Mouse (Mus musculus): ENCODE data around the gene Rgs9. TPM values are rescaled to one million over a fixed set of nuclear protein-coding genes. Genes with fewer than 3 reads are reported as not detected.
"Not testable (repeated sequence)": the region's sequence is repeated elsewhere in the genome, so short reads cannot be mapped to it uniquely, and the experiment has no call there.

Rgs9 gene
- polyA plus RNA-seq, 1 experiment from 2014 or later, result 3.3 TPM

- Histone ChIP-seq H3K9ac (no peak overlapping the region), H3K36me3 (no peaks in the 10 kb centered on the region), H3K4me3 (peak overlapping the region; percentile 40; the same call in 1 of the 2 replicates), H3K9me3 (replicated peaks) (no peaks in the 10 kb centered on the region), H3K27me3 (peaks cover 19% of the 10 kb centered on the region; the same call in 1 of the 2 replicates), H3K4me2 (replicated peaks) (peak overlapping the region; percentile 70), H3K4me1 (peaks cover 10% of the 10 kb centered on the region), H3K27ac (no peak overlapping the region)
- ATAC-seq (ENCODE audit: low FRiP score), result no peak
- 87% methylated on average over 7 of the region's 7 CpGs for WGBS
Observed at GRCm38 (mm10) chr11:109297031-109297430, 898 bp downstream of the Rgs9 start.

DNA sequence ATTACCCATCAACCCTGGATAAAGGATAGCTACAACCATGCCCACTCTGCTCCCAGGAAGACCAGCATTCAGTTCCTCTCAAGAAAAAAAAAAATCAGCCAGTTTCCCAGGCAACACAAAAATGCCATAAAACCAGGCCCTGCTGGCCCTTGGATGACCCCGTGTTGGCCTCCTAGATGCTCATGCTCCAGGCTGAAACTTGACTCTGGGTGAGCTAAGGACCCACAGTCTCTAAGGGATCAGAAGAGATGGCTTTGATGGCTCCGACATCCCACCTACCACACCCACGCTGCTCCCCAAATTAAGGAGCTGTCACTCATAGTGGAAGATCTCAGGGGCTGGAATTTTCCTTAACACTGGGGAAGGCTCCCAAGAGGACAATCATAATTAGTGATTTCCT, 5.9 kb downstream of the Rgs9 start:
- 59% methylated on average over 3 of the region's 3 CpGs for WGBS
- H3K4me2 ChIP-seq (replicated peaks), result no peak overlapping the region
- ATAC-seq (ENCODE audit: low FRiP score), result no peak
- peaks cover 12% of the 10 kb centered on the region; the same call in 1 of the 2 replicates for H3K27me3 ChIP-seq
- H3K36me3 ChIP-seq, result no peaks in the 10 kb centered on the region
- no peak overlapping the region for H3K27ac ChIP-seq
- no peak overlapping the region for H3K4me3 ChIP-seq
- no peaks in the 10 kb centered on the region for H3K9me3 ChIP-seq (replicated peaks)
- peaks cover 4% of the 10 kb centered on the region; the same call in 1 of the 2 replicates for H3K4me1 ChIP-seq
- H3K9ac ChIP-seq, result no peak overlapping the region

DNA sequence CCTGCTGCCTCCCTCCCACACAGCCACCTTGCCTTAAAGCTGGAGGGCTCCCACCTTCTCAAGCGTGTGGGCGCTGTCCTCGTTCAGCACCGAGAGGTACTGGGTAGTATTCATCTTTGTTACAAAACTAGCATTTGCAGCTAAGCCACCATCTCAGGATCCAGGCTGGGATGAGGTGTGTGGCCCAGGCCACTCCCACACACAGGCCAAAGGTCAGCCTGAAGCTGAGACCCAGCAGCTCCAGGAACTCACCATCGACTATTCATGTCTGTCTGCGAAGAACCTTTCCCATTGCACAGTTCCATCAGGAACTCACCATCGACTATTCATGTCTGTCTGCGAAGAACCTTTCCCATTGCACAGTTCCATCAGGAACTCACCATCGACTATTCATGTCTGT, 8.6 kb downstream of the Rgs9 start:
- ATAC-seq (ENCODE audit: low FRiP score); H3K9ac ChIP-seq; H3K27me3 ChIP-seq; H3K36me3 ChIP-seq; H3K9me3 ChIP-seq (replicated peaks); H3K27ac ChIP-seq; H3K4me1 ChIP-seq; H3K4me2 ChIP-seq (replicated peaks); H3K4me3 ChIP-seq: not testable (repeated sequence)
- WGBS, result 93% methylated on average over 9 of the region's 9 CpGs

- H3K4me3 ChIP-seq, result no peak overlapping the region
- no peak for ATAC-seq (ENCODE audit: low FRiP score)
- no peaks in the 10 kb centered on the region for H3K36me3 ChIP-seq
- no peak overlapping the region for H3K27ac ChIP-seq
- H3K9me3 ChIP-seq (replicated peaks), result no peaks in the 10 kb centered on the region
- no peak overlapping the region for H3K9ac ChIP-seq
- no peaks in the 10 kb centered on the region for H3K27me3 ChIP-seq
- H3K4me1 ChIP-seq, result no peaks in the 10 kb centered on the region
- WGBS, result 90% methylated on average over 1 of the region's 1 CpGs
- H3K4me2 ChIP-seq (replicated peaks), result no peak overlapping the region
Observed at GRCm38 (mm10) chr11:109284811-109285210, 13.1 kb downstream of the Rgs9 start.

DNA sequence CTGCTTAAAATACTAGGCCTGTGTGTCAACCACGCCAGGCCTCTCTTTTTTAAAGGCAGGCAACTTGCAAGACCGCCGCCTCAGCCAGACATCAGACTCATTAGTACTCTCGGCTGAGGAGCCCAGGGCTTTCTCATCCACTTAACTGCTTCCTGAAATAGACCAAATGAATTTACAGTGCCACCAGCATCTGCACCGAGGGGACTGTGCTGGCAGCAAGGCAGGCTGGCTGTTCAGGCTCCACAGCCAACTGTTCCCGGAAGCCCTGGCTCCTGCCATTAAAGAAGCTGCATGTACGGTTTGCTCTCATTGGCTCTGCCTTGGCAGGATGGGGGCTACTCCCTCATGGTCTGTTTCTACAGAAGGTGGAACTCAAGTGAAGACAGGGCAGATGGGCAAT, 19.7 kb downstream of the Rgs9 start:
- Histone ChIP-seq H3K4me3 (no peak overlapping the region), H3K9me3 (replicated peaks) (no peaks in the 10 kb centered on the region), H3K27ac (no peak overlapping the region), H3K27me3 (no peaks in the 10 kb centered on the region), H3K36me3 (no peaks in the 10 kb centered on the region), H3K9ac (no peak overlapping the region), H3K4me2 (replicated peaks) (no peak overlapping the region), H3K4me1 (no peaks in the 10 kb centered on the region)
- no peak for ATAC-seq (ENCODE audit: low FRiP score)
- 79% methylated on average over 7 of the region's 7 CpGs for WGBS

GRCm38 (mm10) chr11:109271399-109271798, 26.5 kb downstream of the Rgs9 start:
- no peak overlapping the region for H3K27ac ChIP-seq
- H3K9me3 ChIP-seq (replicated peaks), result no peaks in the 10 kb centered on the region
- H3K9ac ChIP-seq, result no peak overlapping the region
- H3K4me1 ChIP-seq, result peaks cover 12% of the 10 kb centered on the region
- no peak for ATAC-seq (ENCODE audit: low FRiP score)
- H3K4me3 ChIP-seq, result no peak overlapping the region
- no peaks in the 10 kb centered on the region for H3K27me3 ChIP-seq
- H3K36me3 ChIP-seq, result no peaks in the 10 kb centered on the region
- no peak overlapping the region for H3K4me2 ChIP-seq (replicated peaks)
- 89% methylated on average over 9 of the region's 9 CpGs for WGBS

DNA sequence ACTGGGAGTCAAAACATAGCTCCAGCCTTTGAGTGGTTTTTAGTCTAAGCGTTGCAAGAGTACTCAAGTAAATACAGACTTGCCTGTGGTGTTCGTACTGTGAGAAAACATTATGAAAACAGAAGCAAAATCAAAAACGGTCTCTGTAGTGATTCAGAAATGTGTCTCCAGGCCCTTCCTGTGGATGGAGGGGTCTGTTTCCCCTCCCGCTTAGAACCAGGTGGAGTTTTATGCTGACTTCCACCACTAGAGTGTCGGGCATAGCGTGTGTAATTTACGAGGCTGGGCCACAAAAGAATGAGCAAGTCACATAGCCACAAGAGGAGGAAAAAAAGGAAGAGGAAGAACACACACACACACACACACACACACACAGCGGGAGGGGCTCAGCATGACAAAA, 27.6 kb downstream of the Rgs9 start:
- H3K9ac ChIP-seq, result no peak overlapping the region
- H3K27ac ChIP-seq, result peak overlapping the region; percentile 6; the same call in 1 of the 2 replicates
- H3K4me2 ChIP-seq (replicated peaks), result no peak overlapping the region
- no peak for ATAC-seq (ENCODE audit: low FRiP score)
- H3K27me3 ChIP-seq, result no peaks in the 10 kb centered on the region
- no peaks in the 10 kb centered on the region for H3K9me3 ChIP-seq (replicated peaks)
- no peaks in the 10 kb centered on the region for H3K36me3 ChIP-seq
- no peak overlapping the region for H3K4me3 ChIP-seq
- peaks cover 12% of the 10 kb centered on the region for H3K4me1 ChIP-seq
- 68% methylated on average over 8 of the region's 8 CpGs for WGBS

DNA sequence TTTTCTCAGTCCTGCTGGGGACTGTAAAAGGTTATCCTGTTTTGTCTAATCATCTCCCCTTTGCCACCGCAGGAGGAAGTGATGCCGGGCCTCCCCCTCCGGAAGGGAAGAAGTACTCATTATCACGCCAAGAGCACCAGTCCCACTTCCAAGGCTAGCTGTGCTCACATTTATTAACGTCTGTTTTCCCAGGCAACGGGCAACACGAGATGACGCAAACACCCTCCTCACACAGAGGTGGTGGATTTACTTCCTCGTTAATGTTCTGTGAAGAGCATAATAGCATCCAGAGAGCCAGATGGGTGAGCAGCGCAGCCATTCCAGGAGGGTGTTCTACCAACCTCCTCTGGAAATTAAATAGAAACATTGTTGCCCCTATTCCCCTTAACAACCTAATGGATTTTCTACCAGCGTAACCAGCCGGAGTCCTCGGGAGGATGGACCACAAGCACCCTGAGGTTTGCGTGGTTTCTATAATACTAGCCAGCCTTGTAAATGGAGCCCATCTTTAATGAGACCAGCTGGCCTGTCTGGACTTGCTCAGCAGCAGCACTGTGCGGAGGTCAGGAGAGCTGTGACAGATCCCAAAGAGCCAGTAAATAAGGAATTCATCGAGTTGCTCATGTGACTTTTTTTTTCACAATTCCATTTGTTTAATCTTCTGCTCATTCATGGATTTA, 28.1 kb downstream of the Rgs9 start:
- Histone ChIP-seq H3K9me3 (replicated peaks) (no peaks in the 10 kb centered on the region), H3K36me3 (no peaks in the 10 kb centered on the region), H3K4me2 (replicated peaks) (no peak overlapping the region), H3K4me3 (no peak overlapping the region), H3K4me1 (peaks cover 12% of the 10 kb centered on the region), H3K9ac (no peak overlapping the region), H3K27me3 (no peaks in the 10 kb centered on the region), H3K27ac (peak overlapping the region; percentile 6)
- WGBS, result 74% methylated on average over 16 of the region's 16 CpGs
- peak; percentile 29; the same call in 1 of the 2 replicates for ATAC-seq (ENCODE audit: low FRiP score)

DNA sequence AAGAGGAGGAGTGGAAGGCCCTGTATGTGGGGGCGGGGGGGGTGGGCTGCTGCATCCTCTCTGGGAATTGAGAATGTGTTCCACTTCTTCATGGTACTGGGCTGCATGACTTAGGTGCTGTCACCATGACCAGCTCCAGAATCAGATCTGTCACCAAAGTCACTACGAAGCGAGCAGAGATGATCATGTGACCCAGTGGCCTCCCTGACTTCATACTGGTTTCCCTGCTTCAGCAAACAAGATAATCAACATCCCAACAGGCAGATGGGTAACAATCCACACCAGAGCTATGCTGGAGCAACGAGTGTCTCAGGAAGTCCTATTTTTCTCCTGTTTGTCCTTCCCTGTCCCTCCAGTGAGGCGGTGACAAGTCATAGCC, 28.7 kb downstream of the Rgs9 start:
- no peaks in the 10 kb centered on the region for H3K27me3 ChIP-seq
- H3K27ac ChIP-seq, result peak overlapping the region; percentile 6
- no peak overlapping the region for H3K4me2 ChIP-seq (replicated peaks)
- ATAC-seq (ENCODE audit: low FRiP score), result no peak
- H3K4me3 ChIP-seq, result no peak overlapping the region
- no peak overlapping the region for H3K9ac ChIP-seq
- 81% methylated on average over 5 of the region's 5 CpGs for WGBS
- H3K4me1 ChIP-seq, result peaks cover 12% of the 10 kb centered on the region
- H3K9me3 ChIP-seq (replicated peaks), result no peaks in the 10 kb centered on the region
- H3K36me3 ChIP-seq, result no peaks in the 10 kb centered on the region

DNA sequence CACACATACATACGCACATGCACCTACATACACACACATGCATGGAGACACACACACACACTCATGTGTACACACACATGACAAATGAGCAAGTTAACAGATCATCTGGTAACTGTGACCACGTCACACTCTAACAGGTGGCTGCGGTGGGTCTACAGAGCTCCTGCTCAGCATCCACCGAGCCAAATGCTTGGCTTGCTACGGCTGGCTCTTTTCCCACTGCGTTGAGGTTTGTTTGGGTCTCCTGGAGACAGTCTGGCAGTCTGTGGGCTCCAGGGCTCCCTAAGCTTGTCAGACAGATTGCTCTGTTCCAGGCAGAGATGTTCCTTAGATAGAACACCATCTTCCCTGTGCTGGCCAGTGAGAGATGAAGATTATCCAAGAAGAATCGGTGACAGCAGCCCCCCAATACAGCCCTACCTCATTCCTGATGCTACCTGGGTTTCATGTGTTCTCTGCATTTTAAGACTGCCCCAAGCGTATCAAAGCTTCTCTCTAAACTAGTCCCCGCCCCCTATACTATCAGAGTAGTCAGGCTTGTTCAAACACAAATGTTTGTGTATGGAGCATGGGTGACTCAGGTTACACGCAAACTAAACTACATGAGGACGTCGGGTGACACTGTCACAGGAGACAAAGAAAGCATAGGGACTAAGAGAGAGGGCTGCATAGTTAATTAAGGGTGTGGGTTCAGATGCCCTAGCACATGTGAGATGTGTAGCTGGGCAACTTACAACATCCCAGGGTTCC, 31.6 kb downstream of the Rgs9 start:
- Histone ChIP-seq H3K4me2 (replicated peaks) (no peak overlapping the region), H3K4me1 (peaks cover 12% of the 10 kb centered on the region), H3K9ac (no peak overlapping the region), H3K9me3 (replicated peaks) (no peaks in the 10 kb centered on the region), H3K27me3 (no peaks in the 10 kb centered on the region), H3K36me3 (no peaks in the 10 kb centered on the region), H3K4me3 (no peak overlapping the region), H3K27ac (no peak overlapping the region)
- WGBS, result 84% methylated on average over 12 of the region's 12 CpGs
- ATAC-seq (ENCODE audit: low FRiP score), result no peak

- 67% methylated on average over 11 of the region's 11 CpGs for WGBS
- Histone ChIP-seq H3K36me3 (no peaks in the 10 kb centered on the region), H3K9ac (no peak overlapping the region), H3K27me3 (no peaks in the 10 kb centered on the region), H3K4me2 (replicated peaks) (no peak overlapping the region), H3K4me3 (no peak overlapping the region), H3K27ac (no peak overlapping the region), H3K9me3 (replicated peaks) (no peaks in the 10 kb centered on the region), H3K4me1 (peaks cover 7% of the 10 kb centered on the region)
- ATAC-seq (ENCODE audit: low FRiP score), result no peak
Observed at GRCm38 (mm10) chr11:109264159-109264768, 33.7 kb downstream of the Rgs9 start.

GRCm38 (mm10) chr11:109260561-109260960, 37.4 kb downstream of the Rgs9 start:
- Histone ChIP-seq H3K9ac (no peak overlapping the region), H3K4me2 (replicated peaks) (no peak overlapping the region), H3K4me1 (no peaks in the 10 kb centered on the region), H3K27ac (no peak overlapping the region), H3K4me3 (no peak overlapping the region), H3K9me3 (replicated peaks) (no peaks in the 10 kb centered on the region), H3K36me3 (no peaks in the 10 kb centered on the region), H3K27me3 (no peaks in the 10 kb centered on the region)
- no peak for ATAC-seq (ENCODE audit: low FRiP score)
- WGBS, result 94% methylated on average over 7 of the region's 7 CpGs

Data from hindbrain, embryonic 12.5 days (tissue).